Mouse (Mus musculus) fat pad, adult 2 months (tissue): ENCODE measurements around the gene Gm20388.

Experiments
- DNase-seq: peaks from one replicate; pipeline ENCODE4 v3.0.0-alpha.2; 2011; ENCODE audit warnings: low read depth, low spot score; ENCODE audit errors: extremely low read depth

Gene Gm20388

GRCm38 (mm10) chr8:122575735-122576647 is 2665.3 kb downstream of the Gm20388 start:
- DNase-seq, result no peak

DNA sequence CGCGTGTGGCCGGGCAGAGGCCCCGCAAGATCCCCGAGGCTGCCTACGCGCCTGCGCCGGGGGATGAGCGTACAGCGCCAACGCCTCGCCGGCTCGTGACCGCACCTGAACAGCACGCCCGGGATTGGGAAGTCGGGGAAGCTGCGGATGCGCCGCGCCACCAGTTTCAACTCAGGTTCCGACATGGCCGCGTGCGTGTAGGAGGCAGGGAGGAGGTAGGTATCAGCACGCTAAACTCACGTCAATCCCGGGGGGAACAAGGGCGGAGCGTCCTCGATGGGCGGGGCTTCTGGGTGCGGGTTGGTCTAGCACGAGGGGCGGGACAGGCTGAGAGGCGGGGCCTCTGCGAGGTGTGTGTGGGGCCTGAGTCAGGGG is 2666.0 kb downstream of the Gm20388 start, which contains the start of gene Aprt:
Aprt (minus strand) TSS at position 262 of the 375 bp plus-strand sequence.
- peak; percentile 30 for DNase-seq

- no peak for DNase-seq
Observed at GRCm38 (mm10) chr8:122577116-122577515, 2666.5 kb downstream of the Gm20388 start.

DNA sequence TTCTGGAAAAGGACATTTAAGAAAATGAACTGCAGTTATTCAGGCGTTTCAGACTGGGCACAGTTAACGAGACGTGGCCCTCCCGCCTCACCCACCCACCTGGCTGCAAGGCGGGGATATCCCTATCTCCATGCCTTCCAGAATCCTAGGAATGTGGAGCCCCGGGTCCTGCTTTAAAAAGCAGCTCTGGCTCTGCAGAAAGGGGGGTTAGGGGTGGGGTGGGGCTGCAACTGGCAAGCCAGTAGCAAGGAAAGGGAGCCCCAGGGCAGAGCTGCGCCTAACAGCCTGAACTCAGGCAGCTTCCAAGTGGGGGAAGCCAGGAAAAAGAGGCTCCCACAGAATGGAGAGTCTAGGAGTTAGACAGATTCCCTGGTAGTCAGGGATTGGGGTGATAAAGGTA is 2668.6 kb downstream of the Gm20388 start:
- no peak for DNase-seq

DNA sequence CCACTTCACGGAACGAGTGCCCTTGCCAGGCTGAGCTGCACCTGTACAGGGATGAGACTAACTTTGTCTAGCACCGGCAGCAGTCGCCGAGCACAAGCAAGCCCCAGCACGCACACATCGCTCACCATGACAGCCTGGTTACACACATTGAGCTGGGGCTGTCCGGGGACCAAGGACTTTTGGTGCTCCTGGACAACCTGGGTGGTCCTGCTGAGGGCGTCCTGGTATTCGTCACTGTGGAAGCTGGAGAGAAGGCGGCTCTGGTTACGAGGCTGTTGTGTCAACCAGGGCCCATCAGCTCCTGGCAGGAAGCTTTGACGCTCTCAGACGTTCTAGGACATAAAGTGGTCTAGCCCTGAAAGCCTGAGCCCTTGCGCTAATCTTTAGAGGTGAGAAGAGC is 2670.3 kb downstream of the Gm20388 start:
- DNase-seq, result no peak

- no peak for DNase-seq
Observed at GRCm38 (mm10) chr8:122584981-122585380, 2674.3 kb downstream of the Gm20388 start.

DNA sequence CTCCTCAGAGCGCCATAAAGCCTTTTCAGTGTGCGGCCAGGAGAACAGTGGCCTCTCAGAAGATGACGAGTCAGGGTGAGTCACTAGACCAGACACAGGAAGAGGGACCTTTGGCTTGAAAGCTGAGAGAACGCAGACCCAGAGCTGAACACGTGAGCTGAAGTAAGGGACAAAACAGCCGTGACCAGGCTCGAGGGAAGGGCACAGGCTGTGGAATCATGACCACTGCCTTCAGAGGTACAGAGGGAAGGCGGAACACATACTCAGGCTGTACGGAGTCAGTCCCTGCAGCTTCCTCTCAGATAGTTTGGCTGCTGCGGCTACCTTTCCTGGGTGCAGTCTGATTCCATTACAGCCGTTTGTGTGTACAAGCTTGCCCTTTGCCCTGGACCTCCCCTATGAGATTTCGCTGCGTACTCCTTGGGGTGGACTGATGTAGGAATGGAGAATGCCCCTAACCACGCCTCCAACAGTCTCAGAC is 2674.8 kb downstream of the Gm20388 start:
- DNase-seq, result no peak

- no peak for DNase-seq
Observed at GRCm38 (mm10) chr8:122586171-122586570, 2675.5 kb downstream of the Gm20388 start.

DNA sequence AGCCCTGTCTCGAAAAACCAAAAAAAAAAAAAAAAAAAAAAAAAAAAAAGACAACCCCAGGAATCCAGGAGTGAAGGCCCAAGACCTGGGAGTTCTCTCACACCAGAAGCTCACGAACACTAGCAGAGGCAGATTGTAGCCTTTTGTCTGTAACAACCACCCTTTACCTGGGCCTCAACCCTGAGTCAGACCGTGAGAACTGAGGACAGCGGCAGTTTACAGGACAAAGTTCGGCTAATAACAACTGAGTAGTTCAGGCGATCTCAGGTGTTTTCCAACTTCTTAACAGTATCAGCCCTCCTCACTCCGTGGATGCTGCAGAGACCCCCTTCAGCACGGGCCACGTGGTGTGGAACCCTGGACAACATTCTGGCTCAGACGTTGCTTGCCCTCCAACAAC is 2676.1 kb downstream of the Gm20388 start:
- DNase-seq, result no peak

- DNase-seq, result no peak
Observed at GRCm38 (mm10) chr8:122593240-122593639, 2682.6 kb downstream of the Gm20388 start.

- no peak for DNase-seq
Observed at GRCm38 (mm10) chr8:122593783-122594507, 2683.3 kb downstream of the Gm20388 start.

- DNase-seq, result no peak
Observed at GRCm38 (mm10) chr8:122596031-122596430, 2685.4 kb downstream of the Gm20388 start.

DNA sequence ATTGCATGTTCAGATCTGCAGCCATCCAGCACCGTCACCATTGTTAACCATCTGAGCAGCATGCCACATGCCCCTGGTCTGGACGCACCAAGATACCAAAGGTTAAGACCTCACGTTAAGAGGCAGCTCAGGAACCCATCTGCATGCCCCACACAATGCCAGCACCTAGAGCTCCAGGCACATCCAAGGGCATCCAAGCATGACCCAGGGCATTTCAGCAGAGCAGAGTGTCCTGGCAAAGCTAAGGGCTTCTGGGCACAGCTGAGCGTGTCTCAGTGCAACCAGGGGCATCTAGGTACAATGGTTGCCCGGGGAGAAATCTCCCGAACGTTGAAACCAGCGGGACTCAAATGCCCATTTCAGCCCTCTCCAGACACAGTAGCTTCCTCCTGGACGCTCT is 2690.0 kb downstream of the Gm20388 start:
- DNase-seq, result no peak

DNA sequence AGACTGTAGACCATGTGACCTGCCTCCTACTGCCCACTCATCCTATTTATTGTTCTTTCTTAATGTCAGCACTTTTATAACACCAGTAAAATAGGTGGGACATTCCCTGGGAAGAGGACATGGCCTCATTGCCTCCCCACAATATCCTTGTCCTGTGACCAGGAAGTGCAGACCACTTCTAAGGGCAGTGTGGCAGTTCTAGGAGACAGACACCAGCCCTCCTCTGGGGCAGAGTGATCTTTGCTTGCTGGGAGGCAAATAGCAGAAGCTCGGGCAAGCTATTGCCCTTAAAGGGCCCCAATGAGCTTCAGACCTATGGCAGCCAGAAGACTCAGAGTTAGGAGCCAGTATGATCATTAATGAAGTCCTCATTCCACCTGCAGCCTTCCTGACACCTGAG is 2694.0 kb downstream of the Gm20388 start:
- no peak for DNase-seq

- DNase-seq, result no peak
Observed at GRCm38 (mm10) chr8:122605367-122605766, 2694.7 kb downstream of the Gm20388 start.

- no peak for DNase-seq
Observed at GRCm38 (mm10) chr8:122606810-122607209, 2696.2 kb downstream of the Gm20388 start.

DNA sequence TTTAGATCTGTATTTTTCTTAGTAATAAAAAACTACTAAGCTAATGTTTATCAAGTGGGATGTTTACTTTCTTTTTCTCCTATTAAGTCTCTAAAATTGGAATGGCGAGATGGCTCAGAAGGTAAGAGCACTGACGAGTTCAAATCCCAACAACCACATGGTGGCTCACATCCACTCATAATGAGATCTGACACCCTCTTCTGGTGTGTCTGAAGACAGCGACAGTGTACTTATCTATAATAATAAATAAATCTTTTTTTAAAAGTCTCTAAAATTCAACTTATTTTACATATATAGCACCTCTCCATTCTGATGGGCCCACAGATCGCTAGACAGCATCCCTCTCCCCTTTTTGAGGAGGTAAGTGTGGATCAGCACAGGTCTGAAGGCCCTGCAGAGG is 2699.6 kb downstream of the Gm20388 start:
- no peak for DNase-seq

GRCm38 (mm10) chr8:122610612-122611277 is 2700.1 kb downstream of the Gm20388 start:
- no peak for DNase-seq

GRCm38 (mm10) chr8:122611295-122612133 is 2700.9 kb downstream of the Gm20388 start, which contains the start of the genes Galns and Trappc2l:
Gene Galns (minus strand): TSS chr8:122611463.
Gene Trappc2l (plus strand): TSS chr8:122611640.
- peak; percentile 42 for DNase-seq

GRCm38 (mm10) chr8:122616181-122616905 is 2705.7 kb downstream of the Gm20388 start:
- no peak for DNase-seq
